Mouse (Mus musculus) heart, postnatal 0 days (tissue): Measurements from ENCODE around the gene Gm10337. TPM values are rescaled to one million over a fixed set of nuclear protein-coding genes. Genes with fewer than 3 reads are reported as not detected.

ENCODE experiments used
- ATAC-seq: fragments of 200-750 bp; cut with Nextera tagmentation; 2 replicates; pipeline ENCODE4 v1.8.0; 2017; ENCODE audit warnings: low read depth, moderate number of reproducible peaks, moderate library complexity; ENCODE audit not compliant: insufficient read depth
- DNase-seq: peaks from one replicate; pipeline ENCODE4 v3.0.0-alpha.2; 2016; ENCODE audit warnings: low spot score
- H3K27ac ChIP-seq: fragments of 300-500 bp; sonication (generic); 2 replicates; pipeline ENCODE4 v1.5.1; 2014; ENCODE audit warnings: low read depth, mild to moderate bottlenecking
- H3K27me3 ChIP-seq: fragments of 300-500 bp; sonication (generic); 2 replicates; pipeline ENCODE4 v1.6.1; 2014; ENCODE audit warnings: low read length, mixed read lengths; ENCODE audit not compliant: control insufficient read depth, insufficient read depth
- H3K36me3 ChIP-seq: fragments of 300-500 bp; sonication (generic); replicated peaks from 2 replicates; pipeline ENCODE4 v1.6.1; 2014; ENCODE audit warnings: low read length, mixed read lengths; ENCODE audit not compliant: control insufficient read depth, insufficient read depth
- H3K4me1 ChIP-seq: fragments of 300-500 bp; sonication (generic); 2 replicates; pipeline ENCODE4 v1.6.1; 2014; ENCODE audit warnings: antibody characterized with exemption; ENCODE audit not compliant: control insufficient read depth, insufficient read depth
- H3K4me2 ChIP-seq: fragments of 300-500 bp; sonication (generic); 2 replicates; pipeline ENCODE4 v1.6.1; 2014; ENCODE audit warnings: low read depth, mild to moderate bottlenecking, low read length, moderate library complexity
- H3K4me3 ChIP-seq: fragments of 300-500 bp; sonication (generic); 2 replicates; pipeline ENCODE4 v1.5.1; 2014; ENCODE audit warnings: low read depth, low read length
- H3K9ac ChIP-seq: fragments of 300-500 bp; sonication (generic); replicated peaks from 2 replicates; pipeline ENCODE4 v1.6.1; 2014; ENCODE audit warnings: low read depth, low read length, mixed read lengths
- H3K9me3 ChIP-seq: fragments of 300-500 bp; sonication (generic); replicated peaks from 2 replicates; pipeline ENCODE4 v1.6.1; 2016; ENCODE audit warnings: low read length; ENCODE audit not compliant: control insufficient read depth
- CTCF ChIP-seq: IDR thresholded peaks from 2 replicates; pipeline ENCODE4 v1.5.1; 2016; ENCODE audit warnings: antibody characterized with exemption, control low read depth, low read depth
- EP300 ChIP-seq: IDR thresholded peaks from 2 replicates; pipeline ENCODE4 v1.6.1; 2016; ENCODE audit warnings: antibody characterized with exemption, low read depth
- WGBS: fragments of 180-500 bp; shearing (Covaris S2); extraction: QIAGEN DNeasy Blood & Tissue Kit; methylation state at CpG from one replicate; pipeline ENCODE4 v1.1.7; 2014; 5-methylcytosine and 5-hydroxymethylcytosine counted together
- polyA plus RNA-seq: library from polyadenylated mRNA; unstranded; fragments of >200 nt; fragmentation: Nextera tagmentation; extraction: Ambion mirVana; gene quantifications from 2 replicates; pipeline ENCODE4 v1.2.1, GENCODE M21; 2015
- total RNA-seq: library from RNA; depleted of rRNA; stranded (reverse); fragments of >200 nt; gene quantifications from 2 replicates; pipeline ENCODE4 v1.2.3, GENCODE M21; 2014; ENCODE audit warnings: low replicate concordance; rRNA removed

Gm10337 gene
- not detected in 2 replicates for total RNA-seq
- polyA plus RNA-seq = not detected in 2 replicates

DNA sequence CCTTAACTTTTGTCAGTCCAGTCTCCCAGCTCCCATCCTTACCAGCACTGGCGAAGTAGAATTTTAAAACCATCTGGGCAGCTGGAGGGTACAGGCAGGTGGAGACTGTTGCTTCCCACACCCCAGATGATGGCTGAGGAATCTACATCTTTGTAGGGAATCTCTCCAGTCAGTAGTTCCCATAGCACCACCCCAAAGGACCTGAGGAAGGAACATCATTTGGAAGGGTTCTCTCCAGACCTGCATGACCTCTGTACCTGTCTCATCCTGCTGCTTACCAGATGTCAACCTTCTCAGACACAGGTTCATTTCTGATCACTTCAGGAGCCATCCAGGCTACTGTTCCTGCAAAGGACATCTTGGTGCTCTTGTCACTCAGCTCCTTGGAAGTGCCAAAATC is at the start of gene Gm10337:
Gm10337 (plus strand) TSS at position 276 of the 400 bp plus-strand sequence.
- H3K36me3 ChIP-seq = peaks cover 59% of the 10 kb centered on the region
- WGBS = 88% methylated on average over 1 of the region's 1 CpGs
- no peak within 1 kb of the TSS for H3K4me2 ChIP-seq

DNA sequence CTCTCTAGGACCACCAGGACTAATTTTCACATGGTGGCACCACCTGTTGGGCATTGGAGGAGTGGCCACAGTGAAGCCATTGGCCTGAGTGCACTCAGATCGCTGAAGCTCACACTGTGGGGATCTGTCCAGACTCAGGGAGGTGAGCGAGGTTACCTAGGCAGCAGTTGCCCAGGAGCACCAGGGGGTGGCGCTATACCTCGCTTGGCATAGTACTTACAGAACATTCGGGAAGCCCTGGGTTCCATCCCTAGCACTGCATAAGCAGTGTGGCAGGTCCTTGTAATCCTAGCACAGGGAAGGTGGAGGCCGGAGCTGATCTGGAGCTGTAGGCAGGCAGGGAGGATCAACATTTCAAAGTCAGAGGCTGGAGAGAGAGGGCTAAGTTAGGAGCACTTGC is 47.5 kb upstream of the Gm10337 start:
- H3K36me3 ChIP-seq = no peaks in the 10 kb centered on the region
- H3K4me2 ChIP-seq = no peak overlapping the region
- WGBS = 41% methylated on average over 6 of the region's 6 CpGs
- no peak overlapping the region for H3K4me3 ChIP-seq
- H3K4me1 ChIP-seq = peaks cover 15% of the 10 kb centered on the region; the same call in 1 of the 2 replicates
- no peak overlapping the region for H3K27ac ChIP-seq
- peak; percentile 30 for TF ChIP-seq CTCF
- no peak for TF ChIP-seq EP300
- no peaks in the 10 kb centered on the region for H3K27me3 ChIP-seq
- ATAC-seq (no peak), DNase-seq (no peak)
- no peaks in the 10 kb centered on the region for H3K9me3 ChIP-seq
- no peak overlapping the region for H3K9ac ChIP-seq

More for the DNA sequence above, at the start of gene Gm10337:
- Histone ChIP-seq H3K27ac (no peak within 1 kb of the TSS), H3K4me1 (no peaks in the 10 kb centered on the region), H3K4me3 (no peak within 1 kb of the TSS), H3K27me3 (no peaks in the 10 kb centered on the region), H3K9ac (no peak within 1 kb of the TSS), H3K9me3 (no peaks in the 10 kb centered on the region)
- ATAC-seq (no peak), DNase-seq (no peak)
- TF ChIP-seq EP300 (no peak), CTCF (no peak)

DNA sequence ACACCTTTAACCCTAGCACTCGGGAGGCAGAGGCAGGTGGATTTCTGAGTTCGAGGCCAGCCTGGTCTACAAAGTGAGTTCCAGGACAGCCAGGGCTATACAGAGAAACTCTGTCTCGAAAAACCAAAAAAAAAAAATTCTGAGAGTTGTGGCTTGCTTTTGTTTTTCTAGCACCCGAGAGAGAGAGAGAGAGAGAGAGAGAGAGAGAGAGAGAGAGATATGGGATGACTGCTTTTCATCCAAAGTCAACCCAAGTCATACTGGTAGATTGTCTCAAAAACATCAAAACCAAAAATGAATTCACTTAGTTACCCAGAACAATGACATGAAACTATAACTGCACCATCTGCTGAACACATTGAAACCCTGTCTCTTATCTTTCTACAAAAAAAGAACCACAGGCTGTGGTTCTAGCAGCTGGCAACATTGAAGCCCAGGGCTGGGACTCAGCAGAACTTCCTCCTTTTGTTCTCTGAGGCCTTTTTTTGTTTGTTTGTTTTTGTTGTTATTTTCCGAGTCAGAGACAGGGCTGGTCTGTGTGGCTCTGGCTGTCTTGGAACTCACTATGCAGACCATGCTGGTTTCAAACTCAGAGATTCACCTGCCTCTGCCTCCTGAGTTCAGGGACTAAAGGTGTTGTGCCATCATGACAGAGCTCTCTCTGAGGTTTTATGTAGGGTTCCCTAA is 45.3 kb upstream of the Gm10337 start:
- Histone ChIP-seq H3K9ac (no peak overlapping the region), H3K4me2 (peak overlapping the region; percentile 79), H3K36me3 (no peaks in the 10 kb centered on the region; the same call in 1 of the 2 replicates), H3K4me3 (peak overlapping the region; percentile 57), H3K27me3 (no peaks in the 10 kb centered on the region), H3K27ac (peak overlapping the region; percentile 77), H3K4me1 (peaks cover 16% of the 10 kb centered on the region; the same call in 1 of the 2 replicates), H3K9me3 (no peaks in the 10 kb centered on the region)
- DNase-seq = no peak
- ATAC-seq = 0 out of 2 replicates have a peak, but pooled peaks have one; percentile 1
- 60% methylated on average over 5 of the region's 5 CpGs for WGBS
- TF ChIP-seq CTCF (no peak), EP300 (no peak)

DNA sequence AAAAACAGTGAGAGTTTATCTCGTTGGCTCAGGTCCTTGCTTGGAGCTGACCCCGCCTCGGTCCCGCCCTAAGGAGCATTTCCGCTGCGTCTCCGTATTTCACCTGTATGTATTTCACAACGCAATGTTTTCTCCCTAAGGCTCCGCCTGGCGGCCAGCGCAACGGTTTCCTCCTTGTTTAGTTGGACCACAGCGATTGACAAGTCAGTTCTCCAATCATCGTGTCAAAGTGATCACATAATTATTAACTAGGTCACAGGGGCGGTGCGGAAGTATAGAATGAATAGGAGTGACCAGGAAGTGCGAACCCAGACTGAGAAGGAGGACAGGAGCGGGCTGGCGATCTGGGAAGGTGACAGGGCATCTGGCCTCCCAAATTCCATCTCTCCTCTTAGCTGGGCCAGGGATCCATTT is 44.6 kb upstream of the Gm10337 start, which contains the start of gene Prr13:
Prr13 (plus strand) TSS at position 125 of the 414 bp plus-strand sequence.
- WGBS = 0% methylated on average over 19 of the region's 19 CpGs

DNA sequence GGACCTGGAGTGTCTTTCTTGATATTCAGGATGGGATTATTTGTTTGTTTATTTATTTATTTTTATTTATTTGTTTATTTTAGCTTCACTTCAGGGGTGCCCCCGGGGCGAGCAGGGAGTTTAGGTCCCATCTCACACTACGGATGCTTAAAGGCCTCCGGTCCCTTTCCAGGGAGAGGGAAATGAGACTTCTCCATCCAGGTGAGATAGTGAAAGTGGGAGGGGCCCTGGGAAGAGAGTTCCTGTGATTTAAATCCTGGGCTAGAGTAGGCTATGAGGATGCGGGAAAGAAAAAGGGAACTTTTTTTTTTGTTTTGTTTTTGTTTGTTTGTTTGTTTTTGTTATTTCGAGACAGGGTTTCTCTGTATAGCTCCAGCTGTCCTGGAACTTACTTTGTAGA is 44.1 kb upstream of the Gm10337 start:
- H3K4me3 ChIP-seq = peak overlapping the region; percentile 57
- 35% methylated on average over 6 of the region's 6 CpGs for WGBS

More for the DNA sequence above, 44.6 kb upstream of the Gm10337 start, which contains the start of gene Prr13:
- peak; percentile 89 for ATAC-seq
- Histone ChIP-seq H3K36me3 (no peaks in the 10 kb centered on the region; the same call in 1 of the 2 replicates), H3K9ac (peak within 1 kb of the TSS; percentile 56; the same call in 1 of the 2 replicates), H3K4me3 (peak within 1 kb of the TSS; percentile 57), H3K27ac (peak within 1 kb of the TSS; percentile 77), H3K4me2 (peak within 1 kb of the TSS; percentile 79), H3K9me3 (no peaks in the 10 kb centered on the region), H3K27me3 (no peaks in the 10 kb centered on the region), H3K4me1 (peaks cover 16% of the 10 kb centered on the region; the same call in 1 of the 2 replicates)
- peak; percentile 94 for DNase-seq
- TF ChIP-seq CTCF (peak; percentile 72), EP300 (no peak)

More for the DNA sequence above, 44.1 kb upstream of the Gm10337 start:
- TF ChIP-seq EP300 (no peak), CTCF (no peak)
- Histone ChIP-seq H3K9ac (peak overlapping the region; percentile 56; the same call in 1 of the 2 replicates), H3K27ac (peak overlapping the region; percentile 77), H3K27me3 (no peaks in the 10 kb centered on the region), H3K4me2 (peak overlapping the region; percentile 79), H3K36me3 (no peaks in the 10 kb centered on the region; the same call in 1 of the 2 replicates), H3K4me1 (peaks cover 16% of the 10 kb centered on the region; the same call in 1 of the 2 replicates), H3K9me3 (no peaks in the 10 kb centered on the region)
- no peak for DNase-seq
- no peak for ATAC-seq
